Mouse (Mus musculus) hindbrain, postnatal 0 days (tissue): ENCODE data around the gene Il24. TPM values are rescaled to one million over a fixed set of nuclear protein-coding genes. Genes with fewer than 3 reads are reported as not detected.
A peak's percentile ranks its signal among the peaks of the same experiment; 100 is the strongest.

Experiments
- ATAC-seq: fragments of 200-750 bp; cut with Nextera tagmentation; 2 replicates; pipeline ENCODE4 v1.8.0; 2017; ENCODE audit warnings: mild to moderate bottlenecking, moderate TSS enrichment, moderate library complexity
- DNase-seq: peaks from one replicate; pipeline ENCODE4 v3.0.0-alpha.2; 2015; ENCODE audit warnings: low spot score
- H3K27ac ChIP-seq: fragments of 300-500 bp; sonication (generic); 2 replicates; pipeline ENCODE4 v1.5.1; 2014; ENCODE audit warnings: mild to moderate bottlenecking
- H3K27me3 ChIP-seq: fragments of 300-500 bp; sonication (generic); 2 replicates; pipeline ENCODE4 v1.6.1; 2014; ENCODE audit warnings: low read length, mixed read lengths; ENCODE audit not compliant: insufficient read depth
- H3K36me3 ChIP-seq: fragments of 300-500 bp; sonication (generic); 2 replicates; pipeline ENCODE4 v1.6.1; 2014; ENCODE audit warnings: low read length, mixed read lengths; ENCODE audit not compliant: insufficient read depth
- H3K4me1 ChIP-seq: fragments of 300-500 bp; sonication (generic); 2 replicates; pipeline ENCODE4 v1.6.1; 2014; ENCODE audit warnings: antibody characterized with exemption, low read length, mixed read lengths; ENCODE audit not compliant: insufficient read depth
- H3K4me2 ChIP-seq: fragments of 300-500 bp; sonication (generic); 2 replicates; pipeline ENCODE4 v1.6.1; 2014; ENCODE audit warnings: low read depth, mild to moderate bottlenecking, low read length, moderate library complexity, mixed read lengths
- H3K4me3 ChIP-seq: fragments of 300-500 bp; sonication (generic); 2 replicates; pipeline ENCODE4 v1.5.1; 2014; ENCODE audit warnings: low read length
- H3K9ac ChIP-seq: fragments of 300-500 bp; sonication (generic); replicated peaks from 2 replicates; pipeline ENCODE4 v1.6.1; 2014; ENCODE audit warnings: mild to moderate bottlenecking, low read length, moderate library complexity, mixed read lengths
- H3K9me3 ChIP-seq: fragments of 300-500 bp; sonication (generic); 2 replicates; pipeline ENCODE4 v1.6.1; 2016; ENCODE audit warnings: low read length, mixed read lengths
- CTCF ChIP-seq: IDR thresholded peaks from 2 replicates; pipeline ENCODE4 v1.5.1; 2016; ENCODE audit warnings: antibody characterized with exemption, control low read depth, low read depth
- WGBS: fragments of 180-500 bp; shearing (Covaris S2); extraction: QIAGEN DNeasy Blood & Tissue Kit; methylation state at CpG from one replicate; pipeline ENCODE4 v1.1.7; 2014; 5-methylcytosine and 5-hydroxymethylcytosine counted together
- polyA plus RNA-seq: library from polyadenylated mRNA; unstranded; fragments of >200 nt; fragmentation: Nextera tagmentation; extraction: Ambion mirVana; gene quantifications from 2 replicates; pipeline ENCODE4 v1.2.1, GENCODE M21; 2015
- total RNA-seq: library from RNA; depleted of rRNA; stranded (reverse); fragments of >200 nt; gene quantifications from 2 replicates; pipeline ENCODE4 v1.2.3, GENCODE M21; 2014

Gene Il24
- total and polyA plus RNA-seq, 2 experiments from 2014 or later, result not detected

- H3K4me3 ChIP-seq, result no peak overlapping the region
- no peak overlapping the region for H3K9ac ChIP-seq
- no peak overlapping the region for H3K27ac ChIP-seq
- no peaks in the 10 kb centered on the region for H3K27me3 ChIP-seq
- DNase-seq, result peak; percentile 84
- H3K36me3 ChIP-seq, result no peaks in the 10 kb centered on the region
- peak; percentile 73 for ATAC-seq
- no peaks in the 10 kb centered on the region for H3K9me3 ChIP-seq
- 43% methylated on average over 3 of the region's 3 CpGs for WGBS
- no peak overlapping the region for H3K4me2 ChIP-seq
- no peaks in the 10 kb centered on the region for H3K4me1 ChIP-seq
- TF ChIP-seq CTCF, result peak; percentile 91
Observed at GRCm38 (mm10) chr1:130875139-130875538, 12.1 kb downstream of the Il24 start.

- Histone ChIP-seq H3K4me2 (no peak overlapping the region), H3K4me1 (no peaks in the 10 kb centered on the region), H3K4me3 (no peak overlapping the region), H3K9me3 (no peaks in the 10 kb centered on the region), H3K36me3 (no peaks in the 10 kb centered on the region), H3K9ac (no peak overlapping the region), H3K27ac (no peak overlapping the region), H3K27me3 (no peaks in the 10 kb centered on the region)
- ATAC-seq, result no peak
- no peak for DNase-seq
- 87% methylated on average over 2 of the region's 2 CpGs for WGBS
- TF ChIP-seq CTCF, result no peak
Observed at GRCm38 (mm10) chr1:130872912-130873311, 14.3 kb downstream of the Il24 start.

- no peaks in the 10 kb centered on the region for H3K36me3 ChIP-seq
- no peak for TF ChIP-seq CTCF
- no peak within 1 kb of the TSS for H3K4me3 ChIP-seq
- H3K4me2 ChIP-seq, result no peak within 1 kb of the TSS
- DNase-seq, result no peak
- no peaks in the 10 kb centered on the region for H3K27me3 ChIP-seq
- WGBS, result 77% methylated on average over 7 of the region's 7 CpGs
- H3K27ac ChIP-seq, result no peak within 1 kb of the TSS
- H3K9ac ChIP-seq, result no peak within 1 kb of the TSS
- no peaks in the 10 kb centered on the region for H3K4me1 ChIP-seq
- no peak for ATAC-seq
- H3K9me3 ChIP-seq, result no peaks in the 10 kb centered on the region
Observed at GRCm38 (mm10) chr1:130865541-130866221, 21.6 kb downstream of the Il24 start, which contains the start of gene Fcmr. Gene Fcmr (plus strand): TSS chr1:130865669.

GRCm38 (mm10) chr1:130864741-130865140 is 22.5 kb downstream of the Il24 start:
- no peak overlapping the region for H3K4me2 ChIP-seq
- no peaks in the 10 kb centered on the region for H3K9me3 ChIP-seq
- no peaks in the 10 kb centered on the region for H3K36me3 ChIP-seq
- H3K27me3 ChIP-seq, result no peaks in the 10 kb centered on the region
- DNase-seq (no peak), ATAC-seq (no peak)
- H3K27ac ChIP-seq, result no peak overlapping the region
- no peak for TF ChIP-seq CTCF
- H3K4me3 ChIP-seq, result no peak overlapping the region
- no peaks in the 10 kb centered on the region for H3K4me1 ChIP-seq
- H3K9ac ChIP-seq, result no peak overlapping the region
- WGBS, result 88% methylated on average over 5 of the region's 5 CpGs

GRCm38 (mm10) chr1:130864238-130864637 is 23.0 kb downstream of the Il24 start:
- Histone ChIP-seq H3K9ac (no peak overlapping the region), H3K9me3 (no peaks in the 10 kb centered on the region), H3K4me1 (no peaks in the 10 kb centered on the region), H3K4me2 (no peak overlapping the region), H3K36me3 (no peaks in the 10 kb centered on the region), H3K4me3 (no peak overlapping the region), H3K27me3 (no peaks in the 10 kb centered on the region), H3K27ac (no peak overlapping the region)
- DNase-seq (no peak), ATAC-seq (no peak)
- WGBS, result 73% methylated on average over 4 of the region's 4 CpGs
- TF ChIP-seq CTCF, result no peak

GRCm38 (mm10) chr1:130857456-130857855 is 29.8 kb downstream of the Il24 start:
- TF ChIP-seq CTCF, result no peak
- H3K27me3 ChIP-seq, result no peaks in the 10 kb centered on the region
- ATAC-seq (no peak), DNase-seq (no peak)
- H3K4me2 ChIP-seq, result no peak overlapping the region
- H3K9ac ChIP-seq, result no peak overlapping the region
- H3K4me1 ChIP-seq, result no peaks in the 10 kb centered on the region
- WGBS, result 89% methylated on average over 4 of the region's 4 CpGs
- no peaks in the 10 kb centered on the region for H3K9me3 ChIP-seq
- no peak overlapping the region for H3K27ac ChIP-seq
- no peaks in the 10 kb centered on the region for H3K36me3 ChIP-seq
- H3K4me3 ChIP-seq, result no peak overlapping the region

- Histone ChIP-seq H3K4me3 (no peak overlapping the region), H3K27me3 (no peaks in the 10 kb centered on the region), H3K4me1 (no peaks in the 10 kb centered on the region), H3K36me3 (no peaks in the 10 kb centered on the region), H3K9me3 (no peaks in the 10 kb centered on the region), H3K4me2 (no peak overlapping the region), H3K27ac (no peak overlapping the region), H3K9ac (no peak overlapping the region)
- DNase-seq, result no peak
- WGBS, result 86% methylated on average over 2 of the region's 2 CpGs
- TF ChIP-seq CTCF, result no peak
- no peak for ATAC-seq
Observed at GRCm38 (mm10) chr1:130855723-130856122, 31.5 kb downstream of the Il24 start.
